Mouse (Mus musculus) heart, adult 2 months (tissue): ENCODE data around the gene Kbtbd3.

Experiments used
- CTCF ChIP-seq: fragments of 200-600 bp; IDR thresholded peaks from 2 replicates; pipeline ENCODE4 v1.8.1; 2022; ENCODE audit warnings: antibody characterized with exemption, mild to moderate bottlenecking, moderate library complexity
- EP300 ChIP-seq: fragments of 200-500 bp; IDR thresholded peaks from 2 replicates; pipeline ENCODE4 v1.6.1; 2011; ENCODE audit warnings: low read depth, low read length, control low read depth; ENCODE audit not compliant: insufficient read depth
- POLR2A ChIP-seq: fragments of 200-500 bp; IDR thresholded peaks from 2 replicates; pipeline ENCODE4 v1.6.1; 2011; ENCODE audit warnings: mild to moderate bottlenecking, low read depth, low read length, control low read depth; ENCODE audit not compliant: insufficient read depth

DNA sequence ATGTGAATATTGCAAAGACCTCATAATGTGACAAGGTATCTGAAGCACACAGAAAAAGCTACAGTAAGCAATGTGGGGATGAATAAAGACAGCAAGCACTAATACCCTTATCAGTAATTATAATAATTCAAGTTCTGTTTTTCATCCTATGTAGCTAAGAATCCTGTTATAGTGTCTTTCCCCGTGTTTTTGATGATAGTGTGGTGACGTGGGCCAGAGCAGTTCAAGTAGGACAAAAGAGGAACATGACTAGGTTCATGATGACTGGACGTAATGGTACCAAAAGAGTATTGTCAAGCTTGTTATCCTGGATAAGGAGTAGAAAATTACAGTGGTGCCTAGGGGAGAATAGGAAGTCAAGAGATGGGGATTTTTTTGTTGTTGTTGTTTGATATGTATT, 1.1 kb downstream of the Kbtbd3 start:
- TF ChIP-seq EP300, result no peak
- no peak for TF ChIP-seq POLR2A
- TF ChIP-seq CTCF, result no peak
